Mouse (Mus musculus) megakaryocyte, adult 5-6 weeks (primary cell): Measurements from ENCODE around the gene Rpl10-ps3. TPM values are rescaled to one million over a fixed set of nuclear protein-coding genes. Genes with fewer than 3 reads are reported as not detected.

Experiments
- ATAC-seq: 2 replicates; pipeline ENCODE4 v1.8.0; 2016; ENCODE audit warnings: mild to moderate bottlenecking, inconsistent platforms; ENCODE audit not compliant: poor library complexity, severe bottlenecking
- total RNA-seq, 2 experiments: library from RNA; stranded (forward) in 1 of 2; stranded (reverse) in 1 of 2; fragments of 153-499, 151-499 nt in 1 of 2; fragments of 221-1000, 200-1000 nt in 1 of 2; gene quantifications; 2 replicates each; pipeline versions ENCODE4 v1.2.3 to v1.2.4; 2015 to 2017

Gene Rpl10-ps3
- total RNA-seq, 2 experiments from 2014 or later: 249 to 1,226 TPM

GRCm38 (mm10) chr9:50315650-50316049 is 29.1 kb downstream of the Rpl10-ps3 start:
- peak; percentile 30; the same call in 1 of the 2 replicates for ATAC-seq

DNA sequence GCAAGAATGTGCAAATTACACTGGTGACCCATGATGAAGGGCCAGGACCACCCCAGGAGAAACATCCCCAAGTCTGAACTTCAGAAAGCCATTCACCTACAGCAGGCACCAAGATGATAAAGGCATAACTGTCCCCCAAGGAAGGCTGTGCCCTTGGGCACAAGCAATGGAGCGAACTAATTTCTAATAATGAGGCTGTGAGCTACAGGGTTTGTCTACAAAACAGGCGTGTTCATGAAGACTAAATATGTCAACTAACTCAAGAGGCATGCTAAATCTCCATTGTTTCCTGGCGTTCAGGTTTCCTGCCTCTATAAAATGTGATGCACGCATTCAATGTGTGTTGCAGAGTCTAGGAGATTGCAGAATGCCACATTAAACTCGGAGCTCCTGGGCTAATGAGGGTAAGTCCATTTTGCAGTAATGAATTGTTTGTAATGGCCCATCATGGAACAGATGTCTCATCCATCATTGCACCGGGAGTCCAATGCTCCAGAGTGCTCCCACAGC is 33.7 kb downstream of the Rpl10-ps3 start:
- no peak for ATAC-seq

DNA sequence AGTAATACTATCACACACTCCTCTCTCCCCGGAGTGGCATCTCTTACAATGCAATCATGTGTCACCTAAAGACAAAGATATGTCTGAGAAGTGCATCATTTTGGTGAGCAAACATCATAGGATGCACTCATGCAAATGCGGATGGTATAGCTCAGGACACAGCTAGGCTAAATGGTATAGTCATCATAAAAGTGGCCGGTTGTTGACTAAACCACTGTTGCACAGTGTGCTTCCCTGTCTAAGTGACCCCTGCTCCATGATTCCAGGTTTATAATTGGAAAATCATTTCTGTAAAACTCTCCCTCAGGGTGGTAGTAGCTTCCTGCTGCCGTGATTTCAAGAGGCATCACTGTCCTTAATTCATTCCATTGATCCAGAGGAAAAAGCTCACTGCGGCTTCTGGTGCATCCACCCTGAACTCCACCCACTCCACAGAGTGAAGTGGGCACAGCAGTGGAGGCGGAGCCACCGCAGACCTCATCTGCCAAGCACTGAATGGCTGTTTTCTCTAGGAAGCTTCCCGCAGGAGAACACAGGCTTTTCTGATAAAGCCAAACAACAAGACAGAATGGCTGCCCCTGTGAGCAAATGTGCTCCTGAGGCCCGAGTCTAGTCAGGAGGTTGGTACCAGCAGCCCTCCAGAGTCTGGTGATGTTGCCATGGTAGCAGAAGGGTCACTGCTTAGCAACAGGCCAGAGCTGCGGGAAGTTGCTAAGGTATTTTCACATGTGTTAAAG is 38.9 kb downstream of the Rpl10-ps3 start:
- no peak for ATAC-seq

GRCm38 (mm10) chr9:50305046-50305445 is 39.7 kb downstream of the Rpl10-ps3 start:
- ATAC-seq: no peak

GRCm38 (mm10) chr9:50304004-50304403 is 40.8 kb downstream of the Rpl10-ps3 start:
- ATAC-seq: no peak

DNA sequence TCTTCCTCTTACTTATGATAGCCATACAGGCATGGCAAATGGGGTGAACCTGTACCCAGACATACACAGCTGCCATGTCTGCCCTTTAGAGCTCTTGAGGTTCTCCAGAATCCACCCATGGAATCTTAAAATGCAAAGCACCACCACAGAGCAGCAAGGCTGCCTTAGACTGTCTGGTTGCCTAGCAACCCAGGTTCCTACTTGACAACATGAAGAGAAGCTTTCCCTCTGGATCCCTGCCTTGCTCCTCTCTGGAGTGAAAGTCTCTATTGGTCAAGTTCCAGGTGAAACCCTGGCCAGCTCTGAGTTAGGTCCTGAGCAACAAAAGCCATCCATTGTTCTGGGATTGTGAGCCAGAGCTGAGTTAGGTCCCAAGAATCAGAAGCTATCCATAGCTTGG is 43.0 kb downstream of the Rpl10-ps3 start:
- ATAC-seq: no peak

DNA sequence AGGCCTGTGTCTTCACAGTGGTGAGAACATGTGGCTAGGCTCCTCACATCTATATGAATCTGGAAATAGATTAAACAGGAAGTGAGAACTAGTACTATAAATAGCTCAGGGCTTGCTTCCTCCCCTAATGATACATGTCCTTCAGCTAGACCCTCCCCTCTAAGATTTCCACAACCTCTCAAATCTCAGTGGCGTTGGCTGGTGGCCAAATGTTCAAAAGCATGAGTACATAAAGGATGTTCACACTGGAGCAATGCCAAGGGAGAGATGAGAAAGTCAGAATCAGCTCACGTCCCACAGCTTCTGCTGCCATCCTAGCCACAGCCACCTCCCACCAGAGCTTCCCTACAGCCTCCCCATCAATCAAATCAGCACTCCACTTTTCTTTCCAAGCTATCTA is 46.4 kb downstream of the Rpl10-ps3 start:
- ATAC-seq: peak; percentile 79

Other genes with a start within 250 kb of the Rpl10-ps3 start
- gene Plet1, start 149.6 kb upstream of the Rpl10-ps3 start, total RNA-seq (2015): not detected in 2 replicates
- gene Plet1, start 149.6 kb upstream of the Rpl10-ps3 start, total RNA-seq (2017): not detected in 2 replicates
- 97.1 and 106 TPM in 2 replicates for gene Pts, start 183.8 kb upstream of the Rpl10-ps3 start, total RNA-seq (2015)
- 61.2 and 67.4 TPM in 2 replicates for gene Pts, start 183.8 kb upstream of the Rpl10-ps3 start, total RNA-seq (2017)
- 9.9 and 20.1 TPM in 2 replicates for gene Il18, start 209.9 kb upstream of the Rpl10-ps3 start, total RNA-seq (2015)
- 10.2 and 14.5 TPM in 2 replicates for gene Il18, start 209.9 kb upstream of the Rpl10-ps3 start, total RNA-seq (2017)
- gene Bco2, start 210.2 kb upstream of the Rpl10-ps3 start, total RNA-seq (2015): 0.39 and 0.49 TPM in 2 replicates
- 0.85 and 1.6 TPM in 2 replicates for gene Bco2, start 210.2 kb upstream of the Rpl10-ps3 start, total RNA-seq (2017)
- not detected in 2 replicates for gene Tex12, start 216.4 kb upstream of the Rpl10-ps3 start, total RNA-seq (2015)
- gene Tex12, start 216.4 kb upstream of the Rpl10-ps3 start, total RNA-seq (2017): not detected in 2 replicates